Mouse (Mus musculus): ENCODE measurements around the gene Zc3h4.
A peak's percentile ranks its signal among the peaks of the same experiment; 100 is the strongest.
"Not testable (repeated sequence)": the region's sequence is repeated elsewhere in the genome, so short reads cannot be mapped to it uniquely, and the experiment has no call there.

Gene Zc3h4

DNA sequence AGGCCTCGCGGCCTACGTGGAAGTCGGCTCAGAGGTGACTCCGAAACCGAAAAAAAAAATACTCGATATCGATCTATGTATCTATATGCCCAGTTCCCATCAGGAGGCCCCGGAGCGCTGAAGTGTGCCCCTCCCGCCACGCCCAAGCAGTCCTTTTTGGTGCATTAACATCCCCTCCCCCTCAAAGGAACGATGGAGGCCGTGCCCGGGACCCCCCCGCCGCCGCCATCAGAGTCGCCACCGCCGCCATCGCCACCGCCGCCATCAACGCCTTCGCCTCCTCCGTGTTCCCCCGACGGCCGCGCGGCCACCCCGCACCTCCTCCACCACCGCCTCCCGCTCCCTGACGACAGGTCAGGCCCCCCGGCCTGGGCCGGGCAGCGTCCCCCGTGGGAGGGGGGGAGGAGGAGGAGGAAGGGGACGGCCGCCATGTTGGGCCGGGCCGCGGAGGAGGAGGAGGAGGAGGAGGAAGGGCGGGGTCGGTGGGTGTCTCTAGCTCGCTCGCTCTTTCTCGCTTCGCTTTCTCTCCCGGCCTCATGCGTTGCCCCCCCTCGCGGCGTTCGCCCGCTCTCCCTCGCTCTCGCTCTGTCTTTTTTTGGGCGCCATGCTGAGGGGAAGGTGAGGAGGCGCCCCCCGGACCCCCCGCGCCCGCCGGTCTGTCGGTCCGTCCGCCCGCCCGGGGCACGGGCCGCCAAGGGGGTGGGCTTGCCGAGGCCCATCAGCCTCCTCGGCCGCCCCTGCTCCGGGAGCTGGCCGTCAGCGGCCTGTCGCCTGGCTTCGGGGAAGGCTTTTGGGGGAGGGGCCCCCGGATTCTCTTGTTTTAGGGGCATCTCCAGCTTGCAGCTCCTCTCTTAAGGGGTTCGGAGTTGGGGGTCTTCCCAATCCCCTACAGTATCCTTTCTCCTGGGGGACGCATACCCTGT lies at the start of gene Zc3h4:
TSS of gene Zc3h4 (plus strand) at position 222 of the 923 bp plus-strand sequence.
- peak; percentile 80 to 83 for DNase-seq (ENCODE audit: low spot score in 2 of 2)

GRCm38 (mm10) chr7:16355854-16356594 lies 44.7 kb upstream of the Zc3h4 start:
- no peak for DNase-seq (ENCODE audit: low spot score in 2 of 2)

GRCm38 (mm10) chr7:16357602-16358001 lies 43.1 kb upstream of the Zc3h4 start:
- DNase-seq (ENCODE audit: low spot score in 2 of 2): no peak

DNA sequence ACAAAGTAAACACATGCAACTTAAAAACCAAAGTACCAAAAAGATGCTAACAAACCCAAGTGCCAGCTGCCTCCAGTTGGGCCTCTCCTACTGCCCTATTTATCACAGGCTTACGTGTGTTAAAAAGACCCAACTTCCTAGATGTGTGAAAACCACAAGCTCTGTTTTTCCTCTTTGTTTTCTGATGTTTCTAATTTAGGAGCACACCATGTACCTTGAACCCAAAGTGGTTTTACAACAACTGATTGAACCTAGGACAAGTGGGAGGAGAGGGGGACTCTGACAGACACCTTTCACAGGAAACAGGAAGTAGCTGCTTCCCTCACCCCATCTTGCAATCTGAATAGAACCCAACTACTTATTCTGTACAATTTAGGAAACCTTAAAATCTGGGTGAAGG lies 36.4 kb upstream of the Zc3h4 start:
- DNase-seq (ENCODE audit: low spot score in 2 of 2): no peak

- DNase-seq (ENCODE audit: low spot score in 2 of 2): no peak
These were observed 35.7 kb upstream of the Zc3h4 start for GRCm38 (mm10) chr7:16364901-16365500.

- DNase-seq (ENCODE audit: low spot score in 2 of 2): no peak
These were observed 34.5 kb upstream of the Zc3h4 start for GRCm38 (mm10) chr7:16366133-16366646.

- no peak for DNase-seq (ENCODE audit: low spot score in 2 of 2)
These were observed 34.0 kb upstream of the Zc3h4 start for GRCm38 (mm10) chr7:16366669-16367068.

DNA sequence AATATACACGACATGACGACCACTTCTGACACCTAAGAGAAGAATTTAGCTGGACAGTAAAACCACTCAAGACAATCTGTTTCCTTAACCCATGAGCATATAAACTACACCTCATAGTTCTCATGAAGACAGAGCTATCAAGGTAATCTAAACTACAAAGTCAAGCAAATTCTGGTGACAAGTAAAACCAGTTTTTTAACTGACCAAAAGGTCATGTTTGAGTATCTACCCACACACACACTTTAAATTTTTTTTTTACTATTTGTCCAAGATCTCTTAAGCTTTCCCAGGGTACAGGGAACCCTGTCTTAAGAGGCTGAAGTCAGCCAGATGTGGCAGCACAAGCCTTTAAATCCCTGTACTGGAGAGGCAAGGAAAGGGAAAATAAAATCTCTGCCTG lies 31.9 kb upstream of the Zc3h4 start:
- DNase-seq (ENCODE audit: low spot score in 2 of 2): no peak

DNA sequence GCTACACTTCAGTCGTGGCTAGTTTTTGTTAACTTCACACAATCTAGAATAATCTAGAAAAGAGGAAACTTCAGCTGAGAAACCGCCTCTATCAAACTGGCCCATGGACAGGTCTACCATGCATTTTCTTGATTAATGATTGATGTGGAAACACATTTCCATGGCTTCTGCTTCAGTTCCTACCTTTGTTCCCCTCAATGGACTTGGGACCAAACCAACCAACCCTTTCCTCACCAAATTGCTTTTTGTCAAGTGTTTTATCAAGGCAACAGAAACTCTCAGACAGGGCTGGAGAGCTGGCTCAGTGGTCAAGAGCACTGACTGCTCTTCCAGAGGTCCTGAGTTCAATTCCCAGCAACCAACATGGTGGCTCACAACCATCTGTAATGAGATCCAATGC lies 30.1 kb upstream of the Zc3h4 start:
- DNase-seq (ENCODE audit: low spot score in 2 of 2): no peak

GRCm38 (mm10) chr7:16373719-16374118 lies 27.0 kb upstream of the Zc3h4 start:
- no peak for DNase-seq (ENCODE audit: low spot score in 2 of 2)

- no peak for DNase-seq (ENCODE audit: low spot score in 2 of 2)
These were observed 25.7 kb upstream of the Zc3h4 start for GRCm38 (mm10) chr7:16374989-16375388.

DNA sequence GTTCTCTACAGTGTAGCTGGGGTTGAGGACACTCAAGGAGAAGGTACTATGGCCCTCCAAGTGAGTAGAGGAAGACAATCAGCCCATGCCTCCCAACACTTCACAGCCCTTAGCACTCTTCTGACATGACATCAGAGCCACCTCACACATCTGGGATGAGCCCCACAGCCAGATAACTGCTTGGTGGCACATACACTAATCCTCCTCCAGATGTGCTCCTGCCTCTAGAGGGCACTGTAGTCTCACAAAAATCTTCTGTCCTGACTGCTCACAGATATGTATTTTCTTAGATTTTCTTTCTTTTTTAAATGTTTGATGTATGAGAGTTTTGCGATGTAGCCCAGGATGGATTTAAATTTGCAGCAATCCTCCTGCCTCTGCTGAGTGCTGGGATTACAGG lies 24.2 kb upstream of the Zc3h4 start:
- DNase-seq (ENCODE audit: low spot score in 2 of 2): peak; percentile 45 to 46

GRCm38 (mm10) chr7:16387160-16388041 lies 13.3 kb upstream of the Zc3h4 start, which contains the start of gene Sae1:
Gene Sae1, minus strand, starts transcription at chr7:16387806.
- peak; percentile 94 to 97 for DNase-seq (ENCODE audit: low spot score in 2 of 2)

- DNase-seq (ENCODE audit: low spot score in 2 of 2): not testable (repeated sequence)
These were observed 10.8 kb upstream of the Zc3h4 start for GRCm38 (mm10) chr7:16389942-16390341.

DNA sequence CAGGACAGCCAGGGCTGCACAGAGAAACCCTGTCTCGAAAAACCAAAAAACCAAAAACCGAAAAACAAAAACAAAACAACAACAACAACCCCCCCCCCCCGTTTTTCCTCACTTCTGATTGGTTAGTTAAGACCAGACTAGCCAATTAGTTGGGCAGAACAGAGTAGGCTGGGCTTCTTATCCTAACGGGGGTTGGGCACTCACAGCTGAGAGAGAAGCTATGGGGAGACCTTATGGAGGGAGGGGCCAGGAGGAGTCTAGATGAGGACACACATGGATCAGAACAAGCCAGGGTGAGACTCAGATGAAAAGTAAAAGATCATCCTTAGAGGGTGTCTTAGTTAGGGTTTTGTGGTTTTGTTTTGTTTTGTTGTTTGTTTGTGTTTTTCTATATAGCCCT lies 7.8 kb upstream of the Zc3h4 start:
- no peak for DNase-seq (ENCODE audit: low spot score in 2 of 2)

GRCm38 (mm10) chr7:16395944-16396343 lies 4.8 kb upstream of the Zc3h4 start:
- peak; percentile 29 to 68 for DNase-seq (ENCODE audit: low spot score in 2 of 2)

- no peak for DNase-seq (ENCODE audit: low spot score in 2 of 2)
These were observed 3.2 kb upstream of the Zc3h4 start for GRCm38 (mm10) chr7:16397465-16397864.

DNA sequence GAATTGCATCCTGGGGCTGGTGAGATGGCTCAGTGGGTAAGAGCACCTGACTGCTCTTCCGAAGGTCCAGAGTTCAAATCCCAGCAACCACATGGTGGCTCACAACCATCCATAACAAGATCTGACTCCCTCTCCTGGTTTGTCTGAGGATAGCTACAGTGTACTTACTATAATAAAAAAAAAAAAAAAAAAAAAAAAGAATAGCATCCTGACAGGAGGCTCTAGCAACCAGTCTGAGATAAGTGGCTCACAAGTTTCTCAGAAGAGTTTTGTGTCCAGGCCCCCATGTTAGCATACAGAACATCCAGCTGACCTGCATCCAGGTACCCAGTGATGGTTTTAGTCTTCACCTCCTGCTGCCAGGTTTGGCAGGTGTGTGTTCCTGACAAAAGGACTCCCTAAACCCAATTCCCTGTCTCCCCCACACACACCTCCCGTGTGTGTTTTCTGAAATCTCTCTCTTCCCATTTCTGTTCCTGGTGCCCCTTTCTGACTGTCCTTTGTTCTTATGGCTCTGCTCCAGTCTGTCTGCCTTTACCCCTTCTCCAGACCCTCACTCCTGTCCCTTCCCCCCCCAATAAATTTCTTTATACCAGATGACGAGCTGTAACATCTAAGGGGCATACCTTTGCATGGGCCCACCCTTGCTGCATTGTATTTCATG lies 2.2 kb upstream of the Zc3h4 start:
- peak in 1 of 2 experiments; percentile 4 for DNase-seq (ENCODE audit: low spot score in 2 of 2)

DNA sequence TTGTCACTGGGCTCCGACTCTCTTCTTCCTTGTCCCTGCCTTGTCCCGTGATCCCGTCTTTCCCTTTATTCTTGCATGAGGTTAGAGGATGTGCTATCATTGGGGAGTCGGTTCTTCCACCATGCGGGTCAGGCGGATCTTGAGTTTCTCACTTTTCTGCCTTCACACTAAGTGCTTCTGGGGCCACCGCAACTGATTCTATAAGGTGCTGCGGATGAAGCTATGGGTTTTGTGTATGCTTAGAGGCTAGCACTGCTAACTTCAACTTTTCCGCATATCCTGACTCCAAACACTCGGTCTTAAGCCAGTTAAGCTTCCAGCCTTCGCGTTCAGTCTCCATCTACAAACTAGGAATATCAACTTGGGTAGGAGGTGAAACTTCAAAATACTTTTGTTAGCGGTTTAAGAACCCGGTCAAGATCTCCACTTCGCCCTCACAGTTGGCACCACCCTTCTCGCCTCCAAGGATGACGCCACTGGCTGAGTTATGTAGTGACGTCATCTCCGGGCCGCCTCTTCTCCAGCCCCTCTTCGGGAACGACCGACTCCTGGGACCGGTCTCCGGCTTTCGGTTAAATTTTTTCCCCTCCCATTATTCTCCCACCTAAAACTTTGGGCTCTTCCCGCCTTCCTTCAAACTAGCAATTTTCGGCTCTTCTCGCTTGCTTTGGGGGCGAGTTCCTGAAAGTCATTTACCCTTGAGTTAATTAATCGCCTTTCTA lies 1.5 kb upstream of the Zc3h4 start:
- peak; percentile 91 to 93 for DNase-seq (ENCODE audit: low spot score in 2 of 2)
